Mouse (Mus musculus) kidney, postnatal 36 days (tissue): ENCODE measurements at regions not wholly inside any gene's neighbourhood (a gene's known extent, or its start where the extent isn't known, plus 50 kb on each side); places are given as distances from the start of the nearest gene placed in this dataset.

Experiments
- DNase-seq, 2 experiments: peaks; one replicate each; pipeline ENCODE4 v3.0.0; 2021 to 2022; ENCODE audit warnings: mixed read lengths in 2 of 2

DNA sequence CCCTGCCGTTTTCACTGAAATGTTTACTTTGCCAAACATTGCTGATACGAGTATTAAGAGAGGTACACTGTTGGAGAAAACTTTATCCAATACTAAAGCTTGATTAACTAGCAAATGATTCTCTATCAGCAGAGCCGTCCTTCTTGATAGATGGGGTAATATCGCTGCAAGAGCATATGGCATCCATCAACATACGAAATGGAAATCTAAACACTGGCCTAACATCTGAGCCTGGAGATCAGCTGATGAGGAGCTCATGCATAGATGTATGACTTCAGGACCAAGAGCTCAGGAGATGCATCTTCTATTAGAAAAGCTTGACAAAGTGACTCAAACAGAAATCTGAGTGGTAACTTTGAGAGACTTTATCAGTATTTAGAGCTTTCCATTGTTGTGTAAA is 666.5 kb downstream of the Defb40 start:
- no peak for DNase-seq

DNA sequence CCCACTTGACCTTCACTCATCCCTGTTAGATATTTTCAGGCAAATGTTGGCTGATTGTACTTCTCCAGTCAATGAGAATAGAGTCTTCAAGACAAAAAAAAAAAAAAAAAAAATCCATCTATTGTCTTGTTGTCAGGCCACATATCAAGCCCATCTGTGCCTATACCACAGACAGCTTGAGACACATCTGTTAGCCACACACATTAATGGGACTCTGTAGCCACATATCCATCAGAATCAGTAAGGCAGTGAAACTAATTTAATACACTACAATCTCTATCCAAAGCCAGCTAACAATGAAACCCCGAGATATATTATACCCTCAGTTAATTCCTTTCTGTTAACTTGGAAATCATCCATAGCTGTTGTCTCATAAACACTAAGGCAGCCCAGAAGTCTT is 667.1 kb downstream of the Defb40 start:
- no peak for DNase-seq

DNA sequence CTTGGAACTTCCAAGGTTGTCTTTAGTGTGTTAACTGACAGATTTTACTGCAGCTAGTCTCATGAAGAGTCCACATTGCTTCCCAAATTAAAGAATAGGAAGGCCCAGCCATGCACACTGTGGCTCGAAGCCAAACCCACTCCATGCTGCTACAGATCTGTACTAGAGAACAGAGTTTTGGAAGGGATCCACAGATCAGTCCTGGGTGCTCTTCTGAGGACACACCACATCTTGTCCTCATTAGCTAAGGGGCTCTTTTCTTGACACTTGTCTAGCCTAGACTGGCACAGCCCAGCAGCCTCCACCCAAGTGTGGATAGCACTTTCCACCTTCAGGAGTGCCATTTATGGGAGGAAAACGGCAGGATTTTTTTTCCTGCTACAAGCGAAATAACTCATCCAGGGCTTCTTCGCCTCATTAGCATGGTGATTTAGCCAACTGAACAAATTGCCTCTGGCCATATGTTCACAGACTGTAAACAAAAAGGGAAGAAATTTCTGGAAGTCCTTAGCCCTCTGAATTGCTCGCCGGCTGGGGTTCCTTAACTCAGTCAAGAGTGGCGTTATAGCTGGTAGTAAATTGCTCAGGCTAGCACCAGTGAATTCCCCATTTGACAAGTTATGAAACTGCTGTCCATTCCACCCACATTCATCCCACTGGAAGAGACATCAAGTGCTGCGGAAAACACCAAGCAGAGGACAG is 690.4 kb downstream of the Defb40 start:
- no peak for DNase-seq

DNA sequence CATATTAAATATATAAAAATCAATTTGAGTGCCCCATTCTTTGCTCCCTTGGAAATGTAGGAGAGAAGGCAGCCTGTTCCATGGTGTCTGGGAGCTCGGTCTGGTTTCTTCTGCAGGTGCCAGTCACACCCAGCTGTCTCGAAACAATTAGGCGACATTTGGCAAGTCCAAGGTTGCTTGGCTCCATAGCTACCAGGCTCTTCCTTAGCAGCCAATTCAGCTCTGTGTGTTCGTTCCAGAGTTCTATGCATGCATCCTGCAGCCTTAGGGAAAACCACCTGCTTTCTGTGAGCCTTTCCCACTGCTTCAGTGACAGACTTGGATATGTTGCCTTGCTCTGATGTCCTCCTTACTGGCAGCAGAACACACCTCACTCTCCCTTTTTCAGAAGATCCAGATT is 698.1 kb downstream of the Defb40 start:
- DNase-seq: no peak

DNA sequence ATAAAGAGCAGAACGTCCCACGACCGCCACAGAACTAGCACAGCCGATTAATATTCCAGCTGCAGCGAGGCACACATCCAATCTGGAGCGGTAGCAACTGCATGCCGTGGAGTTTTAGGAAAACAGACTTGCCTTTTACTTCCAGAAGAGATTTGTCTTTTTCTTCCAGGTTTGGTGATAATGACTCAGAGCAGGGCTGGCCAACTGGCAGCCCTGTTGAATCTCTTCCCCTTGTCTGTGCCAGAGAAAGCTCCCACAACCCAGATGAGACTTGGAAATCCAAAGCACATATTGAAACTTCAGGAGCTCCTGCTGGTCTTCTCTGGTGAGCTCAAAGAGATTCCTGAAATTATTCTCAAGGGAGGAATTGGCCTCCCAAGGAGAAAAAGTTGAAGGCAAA is 709.8 kb downstream of the Defb40 start:
- DNase-seq: no peak

DNA sequence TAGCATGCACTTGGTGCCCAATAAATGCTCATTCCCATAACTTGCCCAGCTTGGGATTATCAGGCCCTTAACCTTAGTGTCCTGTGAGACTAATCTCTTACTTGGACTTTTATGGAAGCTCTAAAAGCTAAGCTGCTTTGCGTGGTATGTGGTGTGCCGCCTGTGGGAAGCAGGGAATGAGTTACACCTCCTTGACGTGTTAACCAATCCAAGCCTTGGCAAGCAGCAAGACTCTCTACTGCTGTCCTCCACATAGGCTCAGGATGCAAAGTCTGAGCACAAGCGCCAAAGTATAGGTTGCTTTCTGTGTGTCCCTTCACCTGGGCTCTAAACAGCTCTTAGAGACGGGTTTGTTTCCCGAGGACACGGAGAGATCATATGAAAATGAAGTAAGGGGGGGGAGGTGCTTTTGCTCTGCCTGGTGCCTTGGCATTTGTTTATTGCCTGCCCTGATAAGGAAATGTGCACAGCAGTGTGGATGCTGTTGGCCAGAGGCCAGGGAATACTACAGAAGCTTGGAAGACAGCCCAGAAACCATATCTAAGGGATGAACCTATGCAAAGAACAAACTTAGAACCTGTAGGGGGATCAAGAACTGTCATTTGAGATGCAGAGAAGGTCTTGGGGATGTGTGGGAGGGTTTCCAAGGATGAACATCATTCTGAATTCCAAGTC is 719.6 kb downstream of the Defb40 start:
- no peak for DNase-seq

DNA sequence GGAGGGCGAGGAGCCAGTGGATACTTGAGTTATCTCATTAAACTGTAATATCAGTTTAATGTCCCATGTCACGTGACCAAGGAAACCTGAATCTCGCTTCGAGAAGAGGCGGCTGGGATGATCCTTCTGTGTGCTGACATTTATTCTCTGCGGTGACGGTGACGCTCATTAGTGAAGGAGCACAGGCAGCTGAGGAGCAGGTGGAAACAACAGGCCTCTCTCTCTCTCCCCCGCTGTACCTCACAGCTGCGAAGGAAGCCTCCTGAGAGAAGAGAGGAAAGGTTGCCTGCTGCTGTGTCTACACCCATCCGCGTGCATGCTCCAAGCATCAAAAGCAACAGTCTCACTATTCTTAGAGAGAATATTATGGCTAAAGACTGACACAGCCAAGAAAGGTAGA is 731.8 kb downstream of the Defb40 start:
- DNase-seq: no peak

DNA sequence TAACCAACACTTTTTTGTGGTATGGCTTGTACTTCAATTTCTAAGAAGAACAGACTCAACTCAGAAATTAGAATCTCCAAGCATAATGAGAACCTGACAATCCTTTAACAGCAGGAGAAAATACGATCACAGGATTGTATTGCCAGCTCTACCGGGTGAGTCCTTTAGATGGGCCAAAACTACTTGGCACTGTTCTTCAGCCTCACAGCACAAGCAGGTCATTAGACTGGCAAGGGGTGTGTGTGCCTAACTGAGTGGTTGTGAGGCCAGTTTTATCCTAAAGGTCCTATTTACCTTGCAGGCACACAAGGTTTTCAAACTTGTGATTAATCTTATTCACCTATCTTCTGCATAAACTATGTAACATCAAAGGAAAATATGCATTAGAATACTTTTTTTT is 760.5 kb downstream of the Defb40 start:
- no peak for DNase-seq

DNA sequence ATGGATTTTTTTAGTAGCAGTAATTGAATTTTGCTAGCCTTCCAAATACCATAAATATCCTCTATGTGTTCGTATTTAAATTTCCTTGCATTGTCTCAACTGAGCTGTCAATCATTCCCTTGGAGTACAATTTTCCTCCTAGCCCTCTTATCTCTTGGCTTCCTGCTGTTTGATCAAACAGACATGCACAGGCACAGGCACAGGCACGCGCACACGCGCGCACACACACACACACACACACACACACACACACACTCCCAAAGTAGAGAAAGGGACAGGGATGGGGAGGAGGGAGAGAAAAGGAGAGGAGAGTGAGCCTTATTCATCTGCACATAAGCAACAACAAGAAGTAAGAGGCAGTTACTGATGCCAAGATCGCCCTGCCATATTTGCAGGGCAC is 760.9 kb downstream of the Defb40 start:
- DNase-seq: no peak

DNA sequence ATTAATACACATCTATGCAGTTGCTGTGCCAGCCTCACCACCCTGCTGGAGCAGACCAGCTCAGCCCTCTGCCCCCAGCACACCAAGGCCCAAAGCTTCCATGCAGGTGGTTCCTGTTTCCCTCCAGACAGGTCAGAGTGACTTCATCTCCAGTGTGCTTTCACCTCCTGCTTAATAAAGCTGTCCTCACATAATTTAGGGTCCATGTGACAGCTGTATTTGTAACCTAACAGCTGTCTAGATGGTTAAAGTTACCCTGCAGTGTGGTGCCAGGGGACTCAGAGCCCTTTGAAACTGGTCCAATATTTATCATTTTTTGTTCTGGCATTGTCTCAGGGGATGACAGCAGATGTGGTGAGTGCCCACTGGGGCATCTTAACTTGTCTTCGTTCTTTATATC is 761.5 kb downstream of the Defb40 start:
- no peak for DNase-seq

DNA sequence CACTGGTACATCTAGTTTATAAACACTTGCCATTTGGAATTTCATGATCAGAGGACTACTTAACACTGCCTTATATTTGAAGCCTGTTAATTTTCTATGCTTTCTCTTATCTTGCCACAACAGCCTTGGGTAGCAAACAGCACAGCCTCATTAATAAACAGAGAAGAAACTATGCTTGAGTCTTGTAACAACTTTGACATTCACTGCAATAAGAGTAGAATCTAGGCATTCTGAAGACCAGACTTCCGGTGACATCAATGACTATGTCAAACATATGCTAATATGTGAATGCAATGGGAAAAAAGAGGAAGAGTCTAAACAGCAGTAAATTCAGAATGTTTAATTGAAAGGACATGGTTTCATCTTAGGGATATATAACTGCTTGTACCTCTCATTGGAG is 768.0 kb downstream of the Defb40 start:
- no peak for DNase-seq

DNA sequence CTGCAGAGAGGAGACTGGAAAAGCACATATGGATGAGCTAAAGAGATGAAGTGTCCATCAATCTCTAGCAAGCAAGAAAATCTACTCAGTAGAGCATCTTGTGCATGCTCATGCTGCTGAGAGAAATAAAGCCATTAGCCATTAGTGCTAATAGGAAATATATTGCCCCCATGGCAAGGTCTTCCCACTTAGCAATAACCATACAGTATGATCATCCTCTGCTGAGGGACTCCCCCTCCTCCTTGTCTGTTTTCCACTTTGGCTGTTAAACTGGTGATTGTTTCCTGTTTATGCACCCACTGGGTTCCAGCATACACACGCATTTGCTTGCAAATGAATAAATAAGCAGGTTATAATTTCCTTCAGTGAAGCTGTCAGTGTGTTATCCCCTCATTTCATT is 769.4 kb downstream of the Defb40 start:
- no peak for DNase-seq

DNA sequence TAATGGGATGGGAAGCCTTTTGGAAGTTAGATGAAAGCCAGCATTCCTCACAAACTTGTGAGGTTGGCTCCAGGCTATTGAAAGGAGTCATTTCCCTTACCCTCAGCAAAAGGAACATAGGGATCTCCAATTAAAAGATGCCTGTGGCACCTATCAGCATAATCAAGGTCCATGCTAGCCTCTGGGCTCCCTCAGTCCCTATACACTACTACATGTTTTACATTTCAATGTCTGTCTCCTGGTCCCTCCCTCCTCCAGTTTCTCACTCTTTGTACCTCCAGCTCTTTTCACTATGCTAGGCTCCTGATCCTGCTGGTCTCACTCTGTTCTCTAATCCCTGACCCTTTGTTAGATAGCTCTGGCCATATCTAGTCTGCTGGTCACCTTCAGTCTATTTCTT is 790.6 kb downstream of the Defb40 start:
- DNase-seq: no peak

DNA sequence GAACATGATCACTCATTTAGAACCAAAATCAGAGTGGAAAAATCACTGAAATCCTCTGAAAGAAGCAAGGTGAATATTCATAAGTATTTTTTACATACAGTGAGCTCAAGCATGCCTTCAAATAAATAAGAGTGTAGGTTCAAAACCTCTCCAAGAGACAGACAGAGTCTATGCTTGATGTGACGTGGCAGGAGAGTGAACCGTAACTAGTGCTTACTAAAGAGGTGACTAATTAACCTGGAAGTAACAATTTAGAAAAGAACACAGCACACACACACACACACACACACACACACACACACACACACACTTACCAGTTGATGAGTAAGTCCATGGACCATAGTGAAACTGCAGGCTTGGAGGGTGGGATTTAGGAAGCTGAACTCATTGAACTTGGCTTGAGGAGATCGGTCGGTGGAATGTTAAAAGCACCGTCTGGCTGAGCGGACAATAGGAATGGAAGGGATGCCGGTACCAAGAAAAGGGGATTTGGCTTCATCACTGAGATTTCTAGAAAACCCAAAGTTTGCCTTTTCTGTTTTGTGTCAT is 802.4 kb downstream of the Defb40 start:
- DNase-seq: peak; percentile 0 to 24

DNA sequence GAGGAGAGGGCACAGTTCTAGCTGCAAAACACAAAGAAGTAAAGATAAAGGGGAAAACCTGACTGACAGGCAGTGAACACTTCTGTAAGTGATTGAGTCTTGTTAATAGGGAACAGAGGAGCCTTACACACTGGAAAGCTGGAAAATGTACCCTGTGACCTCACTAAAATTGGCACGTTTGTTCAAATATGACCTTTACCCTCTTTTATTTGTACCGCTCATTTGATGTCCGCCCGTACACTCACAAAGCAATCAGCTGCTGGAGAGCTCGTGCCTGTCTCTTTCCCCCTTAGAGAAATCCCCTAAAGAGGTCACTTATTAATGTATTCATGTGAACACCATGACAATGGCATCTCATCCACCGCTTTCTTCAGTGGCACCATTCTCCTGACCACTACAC is 819.4 kb downstream of the Defb40 start:
- DNase-seq: no peak

DNA sequence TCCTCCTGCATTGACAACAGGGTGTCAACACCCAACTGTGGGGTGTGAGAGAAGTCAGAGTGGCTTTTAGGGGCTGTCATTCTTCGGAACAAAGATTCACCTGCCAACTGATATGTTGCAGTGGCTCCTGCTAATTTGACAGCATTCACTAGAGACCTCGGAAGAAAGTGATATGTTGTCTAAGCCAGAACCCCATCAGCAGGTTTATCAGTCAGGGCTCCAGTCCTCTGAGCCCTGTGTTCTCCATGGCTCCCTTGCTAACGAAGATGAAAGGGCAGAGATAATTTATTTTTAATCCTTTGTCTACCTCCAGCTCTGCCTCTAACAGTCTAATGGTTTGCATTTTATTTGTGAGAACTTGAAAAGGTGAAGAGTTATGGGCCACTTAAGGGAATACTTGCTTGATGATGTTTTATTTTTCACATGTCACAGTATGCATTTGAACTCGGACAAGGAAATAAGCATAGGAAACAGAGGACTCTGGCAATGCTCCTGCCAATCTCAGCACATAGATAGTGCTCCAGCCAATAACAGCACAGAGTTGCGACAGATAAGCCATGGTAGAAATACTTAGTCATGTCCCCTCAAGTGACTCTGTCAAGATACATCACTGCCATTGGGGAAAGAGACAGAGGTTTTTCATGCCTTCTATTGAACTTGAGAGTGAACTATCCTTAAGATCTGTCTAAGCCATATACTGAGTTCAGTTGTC is 862.6 kb downstream of the Defb40 start:
- DNase-seq: no peak

DNA sequence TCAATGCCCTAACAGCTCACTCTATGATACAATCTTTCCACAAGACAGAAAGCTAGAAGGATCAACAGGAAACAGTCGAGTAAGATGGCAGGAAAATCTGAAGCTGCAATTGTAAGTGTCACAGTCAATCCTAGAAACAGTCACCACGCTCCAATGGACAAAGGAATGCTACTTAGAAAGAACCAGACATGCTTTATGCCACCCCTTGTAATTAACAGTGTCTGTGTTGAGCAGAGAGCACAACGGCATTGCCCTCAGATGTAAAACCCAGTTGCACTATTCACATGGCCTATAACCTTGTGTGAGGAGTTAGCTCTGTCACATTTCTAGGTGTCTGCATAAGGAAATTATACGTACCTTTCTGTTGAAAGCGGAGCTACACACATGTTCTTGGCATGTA is 864.8 kb downstream of the Defb40 start:
- peak in 1 of 2 experiments; percentile 1 for DNase-seq

DNA sequence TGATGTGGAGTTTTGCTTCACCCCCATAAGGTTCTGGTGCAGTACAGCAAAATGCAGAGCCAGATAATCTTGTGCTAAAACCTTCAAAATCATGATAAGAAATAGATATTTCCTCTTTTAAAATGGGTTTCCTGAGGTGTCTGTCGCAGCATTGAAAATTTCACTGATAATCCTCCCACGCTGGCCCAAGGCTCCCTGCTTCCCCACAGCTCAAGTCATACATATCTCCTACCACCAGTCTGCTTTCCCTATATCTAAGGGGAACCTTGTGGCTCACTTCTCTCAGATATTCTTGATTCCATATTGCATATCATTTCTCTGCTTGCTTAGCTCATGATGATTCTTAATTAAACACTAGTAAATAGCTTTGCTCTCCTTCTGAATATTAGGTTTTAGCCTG is 868.6 kb downstream of the Defb40 start:
- no peak for DNase-seq

DNA sequence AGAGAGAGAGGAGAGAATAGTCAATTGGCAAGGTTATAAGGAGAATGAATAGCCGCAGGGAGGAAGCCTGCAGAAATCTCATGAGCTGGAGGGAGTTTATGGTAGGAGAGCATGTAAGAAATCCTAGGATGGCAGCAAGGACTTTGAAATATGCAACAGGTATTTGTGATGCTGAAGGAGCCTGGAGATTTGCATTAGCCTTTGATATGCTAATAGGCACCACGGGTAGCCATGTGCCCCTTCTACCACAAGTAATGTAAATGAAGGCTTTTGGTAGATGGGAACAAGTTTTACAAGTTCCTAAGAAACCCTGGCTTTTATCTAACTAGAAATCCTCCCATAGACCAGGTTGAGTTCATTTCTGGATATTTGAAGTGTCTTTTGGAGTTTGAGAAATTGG is 871.2 kb downstream of the Defb40 start:
- DNase-seq: no peak

DNA sequence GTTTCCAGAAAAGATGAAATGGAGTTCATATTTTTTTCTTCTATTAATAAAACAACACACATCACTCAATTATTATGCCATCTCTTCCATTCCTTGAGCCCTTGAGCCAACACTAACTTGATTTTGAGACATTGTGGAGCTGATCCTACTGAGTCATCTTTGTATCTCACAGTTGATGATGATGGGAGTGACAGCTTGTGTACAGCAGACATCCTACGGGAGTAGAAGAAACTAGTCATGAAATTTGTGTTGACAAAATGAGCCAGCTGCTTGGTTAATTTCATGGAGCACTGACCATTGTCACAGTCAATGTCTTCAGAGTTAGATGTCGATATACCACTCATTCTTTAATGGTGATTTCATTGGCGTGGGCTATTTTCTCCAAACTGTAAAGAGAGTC is 912.6 kb downstream of the Defb40 start:
- no peak for DNase-seq

DNA sequence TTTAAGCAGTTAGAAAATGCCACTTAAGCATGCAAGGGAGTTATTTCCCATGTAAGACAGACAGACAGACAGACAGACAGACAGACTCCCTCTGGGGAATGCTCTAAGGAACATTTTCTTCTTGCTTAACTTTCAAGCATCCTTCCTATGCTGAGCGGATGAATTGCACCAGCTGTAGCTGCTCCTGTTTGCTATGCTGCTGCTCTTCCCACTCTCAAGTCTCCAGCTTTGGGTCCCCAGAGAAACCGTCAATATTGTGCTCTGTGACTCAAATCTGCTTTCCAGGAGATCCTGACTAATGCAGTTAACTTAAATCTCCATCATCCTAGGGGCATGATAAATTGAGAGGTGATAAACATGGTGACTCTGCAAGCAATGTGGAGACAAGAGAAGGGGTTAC is 918.5 kb downstream of the Defb40 start:
- DNase-seq: no peak

DNA sequence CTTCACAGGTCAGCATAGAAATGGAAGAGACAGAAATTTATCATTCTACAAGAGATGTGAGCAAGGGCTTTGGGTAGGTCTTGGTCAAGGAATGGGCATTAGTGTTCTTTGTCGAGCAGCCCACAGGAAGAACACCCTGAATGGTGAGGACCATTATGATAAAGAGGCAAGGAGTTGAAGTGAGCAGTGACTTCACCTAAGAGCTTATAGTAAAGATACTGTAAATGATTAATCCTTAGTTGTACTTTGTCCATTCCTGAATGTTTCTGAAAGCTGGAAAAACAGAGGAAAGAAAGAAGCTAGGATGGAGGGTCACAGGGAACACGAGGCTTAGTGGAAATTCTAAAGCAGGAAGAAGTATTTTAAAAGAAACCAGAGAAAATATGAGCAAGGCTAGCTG is 956.9 kb downstream of the Defb40 start:
- no peak for DNase-seq

DNA sequence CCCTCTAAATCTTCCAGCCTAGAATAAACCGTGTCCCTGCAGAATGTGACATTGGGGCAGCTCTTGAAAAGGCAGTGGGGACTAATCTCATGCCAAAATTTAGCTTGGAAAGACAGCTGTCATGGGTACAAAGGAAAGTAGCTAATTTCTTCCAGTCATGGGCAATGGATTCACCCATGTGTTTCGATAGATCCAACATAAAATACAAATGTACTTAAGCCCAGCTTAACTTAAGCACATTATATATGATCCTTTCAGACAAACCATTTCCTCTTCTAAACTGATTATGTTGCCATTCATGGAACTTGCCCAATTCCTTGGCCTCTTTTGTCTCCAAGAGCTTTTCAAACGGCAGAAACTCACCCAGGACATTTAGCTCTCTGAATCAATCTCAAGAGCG is 970.5 kb downstream of the Defb40 start:
- DNase-seq: no peak

DNA sequence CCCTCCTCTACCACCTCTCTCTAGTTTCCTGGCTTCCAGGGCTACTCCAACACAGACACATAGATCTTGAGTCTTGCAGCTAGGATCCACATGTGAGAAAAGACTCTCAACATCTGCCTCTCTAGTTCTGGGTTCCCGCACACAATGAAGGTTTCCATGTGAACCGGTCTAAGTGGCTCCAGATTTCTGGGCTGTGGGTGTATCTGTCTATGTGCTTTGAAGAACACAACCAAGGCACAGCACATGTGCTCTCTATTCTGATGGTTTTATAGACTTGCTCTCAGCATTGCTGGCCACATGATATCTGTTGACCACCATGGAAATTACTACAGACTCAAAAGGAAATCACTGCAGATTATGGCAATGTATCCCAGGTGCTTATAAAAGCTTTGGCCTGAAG is 972.4 kb downstream of the Defb40 start:
- no peak for DNase-seq
